Mouse (Mus musculus): Measurements from ENCODE around the gene Hpca.

- TF ChIP-seq POLR2A (IDR thresholded peaks at IDR 0.05; ENCODE audit: low read depth, low read length), result no peak
- no peak for TF ChIP-seq CTCF (conservative IDR thresholded peaks at IDR 0.05; ENCODE audit: insufficient read depth, insufficient read length, low read depth, low read length)
Measured at GRCm38 (mm10) chr4:129147552-129148103, 25.8 kb upstream of the Hpca start.
